Mouse (Mus musculus) hindbrain, embryonic 10.5 days (tissue): ENCODE results near the gene Pkp1. TPM values are rescaled to one million over a fixed set of nuclear protein-coding genes. Genes with fewer than 3 reads are reported as not detected.

Experiments used
- DNase-seq: peaks from one replicate; pipeline ENCODE4 v3.0.0-alpha.2; 2017; ENCODE audit warnings: low spot score
- H3K27ac ChIP-seq: fragments of 300-500 bp; sonication (generic); 2 replicates; pipeline ENCODE4 v1.5.1; 2016; ENCODE audit warnings: mild to moderate bottlenecking, moderate library complexity
- H3K27me3 ChIP-seq: fragments of 300-500 bp; sonication (generic); 2 replicates; pipeline ENCODE4 v1.6.1; 2016; ENCODE audit warnings: mild to moderate bottlenecking; ENCODE audit not compliant: poor library complexity, insufficient read depth, severe bottlenecking
- H3K36me3 ChIP-seq: fragments of 300-500 bp; sonication (generic); 2 replicates; pipeline ENCODE4 v1.6.1; 2016; ENCODE audit warnings: mild to moderate bottlenecking, moderate library complexity
- H3K4me1 ChIP-seq: fragments of 300-500 bp; sonication (generic); replicated peaks from 2 replicates; pipeline ENCODE4 v1.6.1; 2016; ENCODE audit warnings: mild to moderate bottlenecking
- H3K4me3 ChIP-seq: fragments of 300-500 bp; sonication (generic); 2 replicates; pipeline ENCODE4 v1.5.1; 2016; ENCODE audit warnings: mild to moderate bottlenecking, moderate library complexity
- H3K9me3 ChIP-seq: fragments of 300-500 bp; sonication (generic); 2 replicates; pipeline ENCODE4 v1.6.1; 2016; ENCODE audit warnings: mild to moderate bottlenecking, moderate library complexity
- WGBS: fragments of 180-500 bp; shearing (Covaris S2); methylation state at CpG from one replicate; pipeline ENCODE4 v1.1.7; 2016; 5-methylcytosine and 5-hydroxymethylcytosine counted together
- polyA plus RNA-seq: library from polyadenylated mRNA; unstranded; fragments of >200 nt; fragmentation: Nextera tagmentation; extraction: Ambion mirVana; gene quantifications from 2 replicates; pipeline ENCODE4 v1.2.1, GENCODE M21; 2016

The Pkp1 gene
- polyA plus RNA-seq, 1 experiment from 2014 or later = 0.20 TPM

- peaks cover 38% of the 10 kb centered on the region for H3K4me1 ChIP-seq
- H3K36me3 ChIP-seq = no peaks in the 10 kb centered on the region
- no peak overlapping the region for H3K27ac ChIP-seq
- no peak for DNase-seq
- peaks cover 4% of the 10 kb centered on the region; the same call in 1 of the 2 replicates for H3K27me3 ChIP-seq
- H3K4me3 ChIP-seq = no peak overlapping the region
- WGBS = 87% methylated on average over 17 of the region's 17 CpGs
- no peaks in the 10 kb centered on the region for H3K9me3 ChIP-seq
Observed at GRCm38 (mm10) chr1:135847611-135848351, 71.2 kb downstream of the Pkp1 start.

- Histone ChIP-seq H3K4me3 (no peak overlapping the region), H3K4me1 (peaks cover 32% of the 10 kb centered on the region), H3K36me3 (no peaks in the 10 kb centered on the region), H3K27ac (no peak overlapping the region), H3K9me3 (no peaks in the 10 kb centered on the region), H3K27me3 (peaks cover 4% of the 10 kb centered on the region; the same call in 1 of the 2 replicates)
- 27% methylated on average over 6 of the region's 6 CpGs for WGBS
- peak; percentile 62 for DNase-seq
Observed at GRCm38 (mm10) chr1:135847139-135847562, 71.9 kb downstream of the Pkp1 start.

GRCm38 (mm10) chr1:135846632-135847031, 72.4 kb downstream of the Pkp1 start:
- Histone ChIP-seq H3K36me3 (no peaks in the 10 kb centered on the region), H3K9me3 (no peaks in the 10 kb centered on the region), H3K4me1 (peaks cover 27% of the 10 kb centered on the region), H3K27ac (no peak overlapping the region), H3K4me3 (no peak overlapping the region), H3K27me3 (peaks cover 4% of the 10 kb centered on the region; the same call in 1 of the 2 replicates)
- 74% methylated on average over 5 of the region's 5 CpGs for WGBS
- no peak for DNase-seq

GRCm38 (mm10) chr1:135844481-135844880, 74.5 kb downstream of the Pkp1 start:
- 80% methylated on average over 6 of the region's 6 CpGs for WGBS

GRCm38 (mm10) chr1:135843519-135844262, 75.3 kb downstream of the Pkp1 start:
- H3K27ac ChIP-seq = no peak overlapping the region; the same call in 1 of the 2 replicates

More at GRCm38 (mm10) chr1:135844481-135844880, 74.5 kb downstream of the Pkp1 start:
- DNase-seq = no peak
- H3K9me3 ChIP-seq = no peaks in the 10 kb centered on the region
- H3K36me3 ChIP-seq = no peaks in the 10 kb centered on the region
- no peak overlapping the region; the same call in 1 of the 2 replicates for H3K27ac ChIP-seq
- H3K4me1 ChIP-seq = peaks cover 14% of the 10 kb centered on the region
- peaks cover 4% of the 10 kb centered on the region; the same call in 1 of the 2 replicates for H3K27me3 ChIP-seq
- H3K4me3 ChIP-seq = no peak overlapping the region

GRCm38 (mm10) chr1:135840675-135841395, 78.2 kb downstream of the Pkp1 start:
- no peak for DNase-seq
- Histone ChIP-seq H3K27me3 (0 out of 2 replicates have a peak, but pooled peaks cover 4% of the 10 kb centered on the region), H3K36me3 (no peaks in the 10 kb centered on the region), H3K4me1 (peaks cover 20% of the 10 kb centered on the region), H3K4me3 (no peak overlapping the region), H3K27ac (no peak overlapping the region), H3K9me3 (no peaks in the 10 kb centered on the region)
- WGBS = 76% methylated on average over 15 of the region's 15 CpGs

More at GRCm38 (mm10) chr1:135843519-135844262, 75.3 kb downstream of the Pkp1 start:
- WGBS = 88% methylated on average over 10 of the region's 10 CpGs
- H3K27me3 ChIP-seq = peaks cover 4% of the 10 kb centered on the region; the same call in 1 of the 2 replicates
- no peak overlapping the region for H3K4me3 ChIP-seq
- no peak for DNase-seq
- peaks cover 6% of the 10 kb centered on the region; the same call in 1 of the 2 replicates for H3K4me1 ChIP-seq
- no peaks in the 10 kb centered on the region for H3K9me3 ChIP-seq
- H3K36me3 ChIP-seq = no peaks in the 10 kb centered on the region

- H3K4me3 ChIP-seq = no peak overlapping the region
- 87% methylated on average over 6 of the region's 6 CpGs for WGBS
- DNase-seq = no peak
- H3K4me1 ChIP-seq = peaks cover 30% of the 10 kb centered on the region
- no peaks in the 10 kb centered on the region for H3K9me3 ChIP-seq
- H3K27ac ChIP-seq = no peak overlapping the region
- no peaks in the 10 kb centered on the region for H3K36me3 ChIP-seq
- H3K27me3 ChIP-seq = 0 out of 2 replicates have a peak, but pooled peaks cover 4% of the 10 kb centered on the region
Observed at GRCm38 (mm10) chr1:135839065-135839464, 79.9 kb downstream of the Pkp1 start.

GRCm38 (mm10) chr1:135838626-135839025, 80.4 kb downstream of the Pkp1 start:
- H3K27ac ChIP-seq = no peak overlapping the region
- H3K36me3 ChIP-seq = no peaks in the 10 kb centered on the region
- no peak overlapping the region for H3K4me3 ChIP-seq
- H3K27me3 ChIP-seq = no peaks in the 10 kb centered on the region
- peaks cover 27% of the 10 kb centered on the region for H3K4me1 ChIP-seq
- H3K9me3 ChIP-seq = no peaks in the 10 kb centered on the region
- 69% methylated on average over 4 of the region's 4 CpGs for WGBS
- DNase-seq = no peak

GRCm38 (mm10) chr1:135835716-135836483, 83.1 kb downstream of the Pkp1 start, which contains the start of gene Tnnt2:
Gene Tnnt2 (plus strand): TSS chr1:135836354.
- Histone ChIP-seq H3K27ac (peak within 1 kb of the TSS; percentile 6), H3K4me1 (peaks cover 26% of the 10 kb centered on the region), H3K9me3 (no peaks in the 10 kb centered on the region), H3K4me3 (no peak within 1 kb of the TSS), H3K36me3 (no peaks in the 10 kb centered on the region), H3K27me3 (no peaks in the 10 kb centered on the region)
- 46% methylated on average over 9 of the region's 9 CpGs for WGBS
- DNase-seq = no peak

GRCm38 (mm10) chr1:135834983-135835382, 84.0 kb downstream of the Pkp1 start:
- Histone ChIP-seq H3K27ac (no peak overlapping the region), H3K4me1 (peaks cover 26% of the 10 kb centered on the region), H3K9me3 (no peaks in the 10 kb centered on the region), H3K27me3 (no peaks in the 10 kb centered on the region), H3K36me3 (no peaks in the 10 kb centered on the region), H3K4me3 (no peak overlapping the region)
- WGBS = 78% methylated on average over 8 of the region's 8 CpGs
- DNase-seq = no peak

- no peak overlapping the region for H3K4me3 ChIP-seq
- peaks cover 26% of the 10 kb centered on the region for H3K4me1 ChIP-seq
- no peaks in the 10 kb centered on the region for H3K27me3 ChIP-seq
- DNase-seq = no peak
- no peak overlapping the region for H3K27ac ChIP-seq
- H3K36me3 ChIP-seq = no peaks in the 10 kb centered on the region
- no peaks in the 10 kb centered on the region for H3K9me3 ChIP-seq
- WGBS = 80% methylated on average over 6 of the region's 6 CpGs
Observed at GRCm38 (mm10) chr1:135834206-135834859, 84.7 kb downstream of the Pkp1 start.
